Mouse (Mus musculus) forebrain, embryonic 10.5 days (tissue): ENCODE results near the gene Tra2b. TPM values are rescaled to one million over a fixed set of nuclear protein-coding genes. Genes with fewer than 3 reads are reported as not detected.
A peak's percentile ranks its signal among the peaks of the same experiment; 100 is the strongest.
"Not testable (repeated sequence)": the region's sequence is repeated elsewhere in the genome, so short reads cannot be mapped to it uniquely, and the experiment has no call there.

Experiments used
- DNase-seq: peaks from one replicate; pipeline ENCODE4 v3.0.0-alpha.2; 2017; ENCODE audit warnings: low spot score; ENCODE audit errors: extremely low spot score
- H3K27ac ChIP-seq: fragments of 300-500 bp; sonication (generic); 2 replicates; pipeline ENCODE4 v1.5.1; 2016; ENCODE audit warnings: mild to moderate bottlenecking
- H3K27me3 ChIP-seq: fragments of 300-500 bp; sonication (generic); 2 replicates; pipeline ENCODE4 v1.6.1; 2016; ENCODE audit warnings: mild to moderate bottlenecking; ENCODE audit not compliant: poor library complexity, severe bottlenecking
- H3K36me3 ChIP-seq: fragments of 300-500 bp; sonication (generic); replicated peaks from 2 replicates; pipeline ENCODE4 v1.6.1; 2016; ENCODE audit warnings: mild to moderate bottlenecking, moderate library complexity
- H3K4me1 ChIP-seq: fragments of 300-500 bp; sonication (generic); 2 replicates; pipeline ENCODE4 v1.6.1; 2016
- H3K4me3 ChIP-seq: fragments of 300-500 bp; sonication (generic); 2 replicates; pipeline ENCODE4 v1.5.1; 2016; ENCODE audit warnings: mild to moderate bottlenecking, moderate library complexity
- H3K9me3 ChIP-seq: fragments of 300-500 bp; sonication (generic); 2 replicates; pipeline ENCODE4 v1.6.1; 2016; ENCODE audit warnings: mild to moderate bottlenecking, moderate library complexity
- WGBS: fragments of 180-500 bp; shearing (Covaris S2); methylation state at CpG from one replicate; pipeline ENCODE4 v1.1.7; 2016; 5-methylcytosine and 5-hydroxymethylcytosine counted together
- polyA plus RNA-seq: library from polyadenylated mRNA; unstranded; fragments of >200 nt; fragmentation: Nextera tagmentation; extraction: Ambion mirVana; gene quantifications from 2 replicates; pipeline ENCODE4 v1.2.1, GENCODE M21; 2016

Tra2b gene
- polyA plus RNA-seq, 1 experiment from 2014 or later, result 538 TPM

DNA sequence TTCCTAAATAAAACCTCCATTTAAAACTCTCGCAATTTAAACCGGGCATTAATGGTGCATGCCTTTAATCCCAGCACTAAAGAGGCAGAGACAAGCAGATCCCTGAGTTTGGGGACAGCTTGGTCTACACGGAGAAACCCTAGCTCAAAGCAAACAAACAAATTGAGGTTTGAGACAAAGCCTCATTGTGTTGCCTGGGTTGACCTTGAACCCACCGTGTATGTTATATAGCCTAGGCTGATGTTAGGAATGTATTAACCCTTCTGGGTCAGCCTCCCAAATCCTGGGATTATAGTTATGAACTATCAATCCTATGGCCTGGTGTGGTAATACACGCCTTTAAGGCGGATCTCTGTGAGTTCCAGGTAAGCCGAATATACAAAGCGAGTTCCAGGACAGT, 579 bp upstream of the Tra2b start:
- H3K27me3 ChIP-seq, result no peaks in the 10 kb centered on the region
- no peak for DNase-seq
- peaks cover 22% of the 10 kb centered on the region for H3K36me3 ChIP-seq
- H3K4me1 ChIP-seq, result peaks cover 25% of the 10 kb centered on the region
- peak overlapping the region; percentile 96 for H3K27ac ChIP-seq
- WGBS, result 41% methylated on average over 8 of the region's 8 CpGs
- H3K4me3 ChIP-seq, result peak overlapping the region; percentile 96
- no peaks in the 10 kb centered on the region for H3K9me3 ChIP-seq

DNA sequence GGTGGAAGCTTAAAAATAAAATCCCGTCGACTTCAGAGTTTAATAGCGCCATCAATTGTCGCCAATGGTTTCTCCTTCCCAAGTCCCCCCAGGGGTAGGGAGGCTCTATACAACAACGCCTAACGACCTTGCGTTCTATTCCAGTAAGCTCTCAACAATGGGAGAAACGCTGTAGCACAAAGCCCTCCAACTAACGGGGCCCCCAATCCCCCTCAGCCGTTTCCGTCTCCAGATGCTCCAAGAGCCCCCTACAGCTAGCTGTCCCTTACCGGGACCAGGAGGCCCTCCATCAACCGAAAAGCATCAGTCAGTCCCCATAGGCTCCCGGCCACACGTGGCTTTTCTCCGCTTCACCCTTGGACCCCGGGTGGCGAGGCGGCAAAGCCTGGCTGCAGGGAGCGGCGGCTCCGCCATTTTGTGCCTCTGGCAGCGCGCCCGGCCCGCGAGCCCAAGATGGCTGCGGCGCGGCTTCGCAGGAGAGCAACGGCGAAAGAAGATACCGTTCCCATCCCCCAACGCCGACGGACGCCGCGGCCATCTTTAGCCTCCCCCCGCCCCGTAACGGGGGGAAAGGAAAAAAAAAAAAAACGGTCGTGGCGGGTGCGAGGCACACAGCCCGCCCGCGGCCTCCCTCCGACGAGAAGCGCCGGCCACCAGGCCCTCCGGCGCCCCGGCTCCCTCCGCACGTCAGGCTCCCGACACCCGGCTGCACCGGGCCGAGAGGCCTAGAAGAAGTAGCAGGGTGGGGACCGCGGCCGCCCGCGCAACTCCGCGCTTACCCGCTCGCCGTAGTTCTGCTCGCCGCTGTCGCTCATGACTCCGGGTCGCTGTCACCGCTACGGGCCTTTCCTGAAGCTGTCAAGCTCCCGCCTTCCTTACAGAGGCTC, 600 bp downstream of the Tra2b start:
- DNase-seq, result peak; percentile 81
- under 1% methylated on average over 79 of the region's 81 CpGs for WGBS
- H3K27ac ChIP-seq, result peak overlapping the region; percentile 96
- no peaks in the 10 kb centered on the region for H3K27me3 ChIP-seq
- H3K36me3 ChIP-seq, result peaks cover 25% of the 10 kb centered on the region
- H3K9me3 ChIP-seq, result no peaks in the 10 kb centered on the region
- H3K4me3 ChIP-seq, result peak overlapping the region; percentile 96
- peaks cover 31% of the 10 kb centered on the region for H3K4me1 ChIP-seq

DNA sequence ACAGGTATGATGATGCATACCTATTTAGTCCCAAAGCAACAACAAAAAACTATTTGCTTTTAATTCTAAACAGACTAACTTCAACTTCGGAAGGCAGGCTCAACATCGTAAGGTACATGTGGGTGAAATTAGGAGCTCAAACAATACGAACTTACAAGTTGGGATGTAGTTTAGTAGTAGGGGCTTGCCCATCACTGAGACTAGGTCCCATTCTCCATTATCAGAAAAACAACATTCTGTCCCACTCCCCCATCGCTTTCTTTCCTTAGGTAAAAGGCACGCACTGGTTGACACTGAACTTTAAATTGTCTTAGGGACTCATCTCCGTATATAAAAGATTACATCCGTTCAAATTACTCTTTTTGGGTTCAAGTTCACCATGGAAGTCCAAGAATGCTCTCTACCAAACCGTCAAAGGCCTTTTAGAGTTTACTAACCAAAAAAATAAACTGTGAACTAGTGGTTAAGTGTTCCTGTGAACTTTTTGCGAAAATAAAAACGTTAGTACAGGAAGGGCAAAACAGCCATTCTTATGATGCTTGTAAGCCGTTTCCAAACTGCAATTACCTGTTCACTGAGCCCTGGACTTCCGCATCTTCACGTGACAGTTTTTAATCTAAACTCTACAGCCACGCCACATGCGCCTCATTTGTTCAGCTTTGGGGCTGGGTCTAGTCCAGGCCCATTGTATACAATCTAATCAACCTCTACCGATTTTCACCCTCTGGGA, 1.4 kb downstream of the Tra2b start:
- Histone ChIP-seq H3K27me3 (no peaks in the 10 kb centered on the region), H3K4me3 (peak overlapping the region; percentile 96), H3K36me3 (peaks cover 25% of the 10 kb centered on the region), H3K9me3 (no peaks in the 10 kb centered on the region), H3K4me1 (peaks cover 31% of the 10 kb centered on the region), H3K27ac (peak overlapping the region; percentile 96)
- WGBS, result 3% methylated on average over 16 of the region's 16 CpGs
- no peak for DNase-seq

DNA sequence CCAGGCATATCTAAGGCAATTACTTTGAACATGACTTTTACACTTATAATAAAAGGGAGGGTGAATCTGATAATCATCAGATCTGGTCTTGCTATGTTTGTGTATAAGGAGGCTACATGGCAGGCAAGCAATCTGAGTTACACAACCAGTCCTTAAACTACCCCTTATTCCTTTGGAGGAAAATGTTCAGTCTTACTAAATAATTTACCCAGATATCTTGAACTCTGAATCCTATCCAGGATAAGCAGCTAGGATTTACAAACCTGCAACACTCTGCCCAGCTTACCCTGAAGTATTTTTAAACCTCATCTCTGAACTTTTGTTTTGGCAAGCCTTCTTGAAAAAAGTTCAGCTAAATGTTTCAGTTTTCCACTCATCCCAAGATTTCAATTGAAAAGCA, 2.7 kb downstream of the Tra2b start:
- Histone ChIP-seq H3K27me3 (no peaks in the 10 kb centered on the region), H3K4me1 (peaks cover 38% of the 10 kb centered on the region), H3K27ac (no peak overlapping the region), H3K36me3 (peaks cover 32% of the 10 kb centered on the region), H3K9me3 (no peaks in the 10 kb centered on the region), H3K4me3 (peak overlapping the region; percentile 96)
- DNase-seq, result no peak

DNA sequence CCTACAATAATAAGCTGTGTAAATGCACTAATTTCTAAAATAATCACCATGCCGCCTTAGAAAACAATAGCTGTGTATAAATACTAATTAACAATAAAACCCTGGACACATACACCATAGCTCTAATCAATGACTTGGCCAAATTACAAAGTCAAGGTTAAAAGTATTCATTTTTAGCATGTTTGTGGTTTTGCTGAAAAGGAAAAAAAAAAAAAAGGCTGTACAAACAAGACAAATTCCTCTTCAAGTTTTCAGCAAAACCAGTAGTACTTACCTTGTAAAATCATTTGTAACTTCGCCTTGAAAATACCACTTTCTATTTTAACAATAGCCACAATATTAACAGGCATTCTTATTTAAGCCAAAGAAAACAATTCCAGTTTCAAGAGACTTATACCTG, 4.2 kb downstream of the Tra2b start:
- no peak overlapping the region for H3K27ac ChIP-seq
- H3K4me1 ChIP-seq, result peaks cover 37% of the 10 kb centered on the region
- H3K36me3 ChIP-seq, result peaks cover 42% of the 10 kb centered on the region
- no peak overlapping the region for H3K4me3 ChIP-seq
- WGBS, result 87% methylated on average over 2 of the region's 2 CpGs
- no peak for DNase-seq
- H3K9me3 ChIP-seq, result no peaks in the 10 kb centered on the region
- H3K27me3 ChIP-seq, result no peaks in the 10 kb centered on the region

- peaks cover 31% of the 10 kb centered on the region for H3K4me1 ChIP-seq
- DNase-seq, result no peak
- H3K9me3 ChIP-seq, result no peaks in the 10 kb centered on the region
- H3K27ac ChIP-seq, result no peak overlapping the region
- peaks cover 52% of the 10 kb centered on the region for H3K36me3 ChIP-seq
- H3K4me3 ChIP-seq, result no peak overlapping the region
- H3K27me3 ChIP-seq, result no peaks in the 10 kb centered on the region
- 81% methylated on average over 3 of the region's 3 CpGs for WGBS
Observed at GRCm38 (mm10) chr16:22260423-22261143, 5.2 kb downstream of the Tra2b start.

- not testable (repeated sequence) for DNase-seq, H3K4me1 ChIP-seq, H3K9me3 ChIP-seq, H3K4me3 ChIP-seq, H3K27me3 ChIP-seq, H3K27ac ChIP-seq
- WGBS, result 91% methylated on average over 6 of the region's 6 CpGs
- H3K36me3 ChIP-seq, result peaks cover 97% of the 10 kb centered on the region
Observed at GRCm38 (mm10) chr16:22252255-22252654, 13.6 kb downstream of the Tra2b start.

DNA sequence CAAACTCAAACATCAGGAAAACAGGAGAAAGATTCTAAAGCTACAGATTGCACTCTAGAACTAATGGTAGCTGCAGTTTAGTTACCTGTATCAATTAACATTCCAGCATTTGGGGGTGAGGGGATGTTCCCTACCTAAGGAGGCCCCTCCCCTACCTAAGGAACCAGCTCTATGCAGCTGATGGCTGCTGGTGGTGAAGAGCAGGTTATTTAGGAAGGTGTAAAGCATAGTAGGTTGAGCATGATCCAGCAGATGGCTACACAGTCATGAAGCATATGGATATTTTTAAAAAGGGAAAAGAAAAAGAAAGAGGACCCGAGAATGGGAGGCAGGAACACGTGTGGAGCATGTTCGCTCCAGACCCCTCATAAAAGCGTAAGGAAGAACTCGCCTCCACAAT, 15.5 kb downstream of the Tra2b start:
- DNase-seq, result no peak
- Histone ChIP-seq H3K4me1 (no peaks in the 10 kb centered on the region), H3K36me3 (peaks cover 95% of the 10 kb centered on the region), H3K27me3 (no peaks in the 10 kb centered on the region), H3K4me3 (no peak overlapping the region), H3K9me3 (no peaks in the 10 kb centered on the region), H3K27ac (no peak overlapping the region)
- 95% methylated on average over 5 of the region's 5 CpGs for WGBS

GRCm38 (mm10) chr16:22249754-22250153, 16.1 kb downstream of the Tra2b start:
- peaks cover 95% of the 10 kb centered on the region for H3K36me3 ChIP-seq
- H3K9me3 ChIP-seq, result no peaks in the 10 kb centered on the region
- WGBS, result 91% methylated on average over 3 of the region's 3 CpGs
- no peak for DNase-seq
- H3K27ac ChIP-seq, result no peak overlapping the region
- H3K27me3 ChIP-seq, result no peaks in the 10 kb centered on the region
- no peak overlapping the region for H3K4me3 ChIP-seq
- H3K4me1 ChIP-seq, result no peaks in the 10 kb centered on the region

GRCm38 (mm10) chr16:22242239-22242866, 23.5 kb downstream of the Tra2b start:
- Histone ChIP-seq H3K27me3 (no peaks in the 10 kb centered on the region), H3K27ac (no peak overlapping the region), H3K4me1 (no peaks in the 10 kb centered on the region), H3K4me3 (no peak overlapping the region), H3K36me3 (peaks cover 84% of the 10 kb centered on the region), H3K9me3 (no peaks in the 10 kb centered on the region; the same call in 1 of the 2 replicates)
- 94% methylated on average over 2 of the region's 2 CpGs for WGBS
- DNase-seq, result no peak

DNA sequence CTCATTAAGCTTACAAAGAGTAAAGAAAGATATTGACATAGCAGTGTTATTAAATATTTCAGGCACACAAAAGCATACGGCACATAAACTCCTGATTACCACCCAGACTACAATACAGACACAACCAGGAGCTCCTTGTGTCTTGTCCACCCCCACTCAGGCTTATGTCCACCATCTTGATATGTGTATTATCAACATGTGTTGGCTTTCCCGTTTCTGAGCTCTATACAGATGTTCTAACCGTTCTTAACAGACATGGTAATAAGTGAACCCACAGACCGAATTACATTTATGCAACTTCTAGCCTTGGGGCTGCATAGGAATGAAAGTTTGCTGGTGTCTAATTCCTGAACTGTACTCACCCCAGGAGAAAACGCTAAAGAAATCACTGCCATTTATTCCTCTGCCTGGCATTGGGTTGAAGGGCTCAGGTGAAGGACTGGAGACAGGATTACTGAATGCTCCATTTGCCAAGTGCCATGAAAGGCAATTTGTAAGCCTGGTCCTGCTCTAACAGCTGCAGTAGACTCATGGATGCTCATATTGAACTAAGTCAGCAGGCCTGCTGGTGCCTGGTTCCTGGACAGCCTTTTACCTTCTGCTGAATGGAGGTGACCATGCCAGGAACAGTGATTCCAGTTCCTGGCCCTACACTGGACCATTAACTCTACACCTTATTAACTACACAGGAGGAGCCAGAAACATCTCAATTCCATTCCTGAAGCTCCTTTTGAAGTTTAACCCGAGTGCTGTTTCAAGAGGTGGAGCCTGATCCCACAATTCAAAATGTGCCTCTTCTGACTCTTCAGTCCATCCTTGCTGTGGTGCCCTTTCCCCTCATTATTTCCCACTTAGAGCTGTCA, 24.2 kb downstream of the Tra2b start:
- H3K27me3 ChIP-seq, result no peaks in the 10 kb centered on the region
- no peak overlapping the region for H3K4me3 ChIP-seq
- 82% methylated on average over 6 of the region's 6 CpGs for WGBS
- no peaks in the 10 kb centered on the region; the same call in 1 of the 2 replicates for H3K9me3 ChIP-seq
- H3K27ac ChIP-seq, result no peak overlapping the region
- peaks cover 84% of the 10 kb centered on the region for H3K36me3 ChIP-seq
- DNase-seq, result no peak
- H3K4me1 ChIP-seq, result no peaks in the 10 kb centered on the region

GRCm38 (mm10) chr16:22240856-22241255, 24.9 kb downstream of the Tra2b start:
- no peak for DNase-seq
- WGBS, result 95% methylated on average over 5 of the region's 5 CpGs
- Histone ChIP-seq H3K4me1 (no peaks in the 10 kb centered on the region), H3K4me3 (no peak overlapping the region), H3K27me3 (no peaks in the 10 kb centered on the region), H3K36me3 (peaks cover 86% of the 10 kb centered on the region), H3K9me3 (no peaks in the 10 kb centered on the region; the same call in 1 of the 2 replicates), H3K27ac (no peak overlapping the region)
